Comparison of ENCODE assay signal across 9 mouse cellular contexts in the genomic region with DNA sequence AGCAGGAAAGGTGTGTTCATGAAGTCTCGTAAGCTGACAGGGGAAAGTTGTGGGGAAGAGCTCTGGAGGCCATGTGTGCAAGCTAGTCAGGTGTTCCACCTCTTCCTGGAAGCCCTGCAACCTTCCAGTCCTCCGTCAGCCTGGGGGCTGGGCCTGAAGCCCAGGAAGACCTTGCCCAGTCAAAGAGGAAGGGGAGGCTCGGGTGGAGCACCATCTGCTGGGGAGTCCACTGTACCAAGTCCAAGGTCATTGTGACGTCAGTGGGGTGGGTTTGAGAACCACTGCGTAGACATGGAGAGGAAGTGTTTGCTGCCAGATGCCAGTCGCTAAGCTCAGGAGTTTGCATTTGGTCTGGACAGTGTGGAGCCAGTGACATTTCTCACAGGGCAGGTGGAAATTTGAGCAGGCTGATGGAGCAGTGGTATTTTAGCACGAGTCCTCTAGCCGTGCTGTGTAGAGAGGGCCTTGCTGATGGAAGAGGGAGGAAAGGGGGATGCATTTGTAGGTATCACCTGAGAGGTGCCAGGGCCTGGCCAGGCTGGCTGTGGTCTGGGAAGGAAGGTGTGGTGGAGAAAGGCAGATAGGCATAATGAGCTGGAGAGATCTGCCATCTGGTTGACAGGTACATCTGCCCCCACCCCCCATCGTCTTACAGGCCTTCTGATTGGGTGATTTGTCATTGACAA. TPM values are rescaled to one million over a fixed set of nuclear protein-coding genes. Genes with fewer than 3 reads are reported as not detected.
DNase-seq lines count a peak whose midpoint lies in the region; ATAC-seq and TF ChIP-seq lines count a peak whose summit lies in the region.
"Had no signal": no experiment of that assay in that cellular context is flagged by ENCODE, and none has a peak within 500 bp of the region (broad histone marks: within the 10 kb centered on the region; RNA-seq: fewer than 3 reads in every experiment).

No protein-coding gene starts in this region.

- no peaks in the 10 kb centered on the region for H3K36me3 ChIP-seq in testis, adult 2 months (ENCODE audit: control insufficient read depth, insufficient read depth, low read length)

- peak; percentile 58 for ATAC-seq in granulocyte monocyte progenitor cell, adult 5-6 weeks (replicated peaks; ENCODE audit: poor library complexity, severe bottlenecking)
- no peak for ATAC-seq in cerebellum, adult (ENCODE audit: insufficient number of reproducible peaks, low FRiP score, low TSS enrichment)

- TF ChIP-seq POLR2A in testis, adult 2 months (IDR thresholded peaks at IDR 0.05; ENCODE audit: control insufficient read depth, low read depth, low read length) = peak; percentile 35; the same call in 1 of the 2 replicates

- TF ChIP-seq CTCF in testis, adult 2 months (IDR thresholded peaks at IDR 0.05; ENCODE audit: control insufficient read depth, insufficient read depth, insufficient replicate concordance, low read depth, low read length) = no peak

- H3K4me1 ChIP-seq in testis, adult 2 months (ENCODE audit: control insufficient read depth, insufficient read depth, low read length) = peaks cover 26% of the 10 kb centered on the region

- no peak for DNase-seq in testis, postnatal 14 days (ENCODE audit: low spot score)
- DNase-seq in kidney, adult 8-10 months = peak; percentile 63 to 67
- DNase-seq in lung, postnatal 25 days (ENCODE audit: low spot score) = peak; percentile 94
- no peak for DNase-seq in left cerebral cortex, adult 9 months (ENCODE audit: low spot score in 2 of 2)
- no peak for DNase-seq in c-Kit-positive CD71-positive TER-119-positive erythroid progenitor cells, embryonic 14.5 days (ENCODE audit: low spot score)

- no peaks in the 10 kb centered on the region for H3K27me3 ChIP-seq in testis, adult 2 months (ENCODE audit: control insufficient read depth, insufficient read depth, low read length)

- H3K27ac ChIP-seq in testis, adult 2 months (ENCODE audit: control insufficient read depth, insufficient read depth, low read depth, low read length) = peak overlapping the region; percentile 74

- H3K4me3 ChIP-seq in testis, adult 2 months (ENCODE audit: control insufficient read depth, low read depth, low read length) = peak overlapping the region; percentile 56
- H3K4me3 ChIP-seq: myocyte had no signal

RNA-seq across cellular contexts. Expression of gene Capzb, which starts 5.4 kb away (rescaled TPM):
- polyA plus RNA-seq in testis, adult 2 months (2012; rRNA removed) = 286 and 311 TPM in 2 replicates
- total RNA-seq in granulocyte monocyte progenitor cell, adult 5-6 weeks (2014; fragmentation: Nextera tagmentation) = 374 and 389 TPM in 2 replicates
- total RNA-seq in granulocyte monocyte progenitor cell, adult 5-6 weeks (2017) = 129 and 155 TPM in 2 replicates

Comparison
In these comparisons a context has a peak if more than half of its experiments do, and no peak if none do; other contexts are left out.
1. DNase-seq: peak in kidney, adult 8-10 months (2 of 2) and lung, postnatal 25 days (single experiment); none in testis, postnatal 14 days (single experiment), left cerebral cortex, adult 9 months (0 of 2) and c-Kit-positive CD71-positive TER-119-positive erythroid progenitor cells, embryonic 14.5 days (single experiment).